Mouse (Mus musculus): ENCODE results near the gene Esyt2. TPM values are rescaled to one million over a fixed set of nuclear protein-coding genes. Genes with fewer than 3 reads are reported as not detected.

The Esyt2 gene
- total and polyA plus RNA-seq, 2 experiments from 2014 or later: 8.6 to 33.9 TPM

DNA sequence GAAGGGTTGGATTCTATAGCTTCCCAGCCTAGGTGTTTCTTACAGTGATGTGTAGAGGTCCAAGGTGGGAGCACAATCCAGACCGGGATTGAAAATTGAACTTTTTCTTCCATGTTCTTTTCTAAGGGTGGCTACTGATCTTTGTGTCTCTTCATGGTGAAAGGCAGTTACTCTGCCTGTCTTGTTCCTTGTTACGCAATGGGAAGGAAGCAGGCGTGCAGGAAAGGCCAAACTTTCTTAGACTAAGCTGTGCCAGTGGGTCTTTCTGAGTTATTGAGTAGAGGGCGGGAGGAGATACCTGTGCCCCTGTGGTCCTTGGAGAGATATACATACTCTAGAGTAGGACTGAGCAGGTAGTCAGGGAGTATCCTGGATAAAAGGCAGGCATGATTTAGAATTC lies 133.9 kb downstream of the Esyt2 start:
- no peak for TF ChIP-seq CTCF (IDR thresholded peaks at IDR 0.05; ENCODE audit: low read depth)
- Histone ChIP-seq H3K4me3 (ENCODE audit: low read length) (no peak overlapping the region), H3K9ac (replicated peaks; ENCODE audit: low read length) (no peak overlapping the region), H3K4me1 (ENCODE audit: insufficient read depth, low read length) (no peaks in the 10 kb centered on the region), H3K36me3 (ENCODE audit: insufficient read depth, low read length) (peaks cover 3% of the 10 kb centered on the region; the same call in 1 of the 2 replicates), H3K4me2 (ENCODE audit: low read depth, low read length) (no peak overlapping the region), H3K9me3 (ENCODE audit: low read length) (no peaks in the 10 kb centered on the region), H3K27me3 (ENCODE audit: insufficient read depth, low read length) (no peaks in the 10 kb centered on the region), H3K27ac (no peak overlapping the region)
- ATAC-seq (no peak), DNase-seq (ENCODE audit: low spot score) (no peak)
- WGBS: 96% methylated on average over 4 of the region's 4 CpGs

DNA sequence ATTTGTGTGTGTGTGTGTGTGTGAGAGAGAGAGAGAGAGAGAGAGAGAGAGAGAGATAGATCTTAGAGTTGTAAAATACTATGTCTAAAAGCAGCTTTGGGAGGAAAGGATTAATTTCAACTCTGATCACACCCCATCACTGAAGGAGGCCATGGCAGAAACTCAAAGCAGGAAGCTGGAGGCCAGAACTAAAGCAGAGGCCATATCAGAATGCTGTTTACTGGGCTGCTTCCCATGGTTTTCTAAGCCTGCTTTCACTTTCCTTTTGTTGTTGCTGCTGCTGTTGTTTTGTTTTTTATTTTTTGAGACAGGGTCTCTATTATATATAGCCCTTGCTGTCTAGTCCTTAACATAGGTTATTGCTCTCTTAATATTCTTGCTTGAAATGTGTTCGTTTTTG lies 135.5 kb downstream of the Esyt2 start:
- Histone ChIP-seq H3K27ac (no peak overlapping the region), H3K4me3 (ENCODE audit: low read length) (no peak overlapping the region), H3K36me3 (ENCODE audit: insufficient read depth, low read length) (peaks cover 3% of the 10 kb centered on the region; the same call in 1 of the 2 replicates), H3K4me2 (ENCODE audit: low read depth, low read length) (no peak overlapping the region), H3K27me3 (ENCODE audit: insufficient read depth, low read length) (no peaks in the 10 kb centered on the region), H3K9ac (replicated peaks; ENCODE audit: low read length) (no peak overlapping the region), H3K9me3 (ENCODE audit: low read length) (no peaks in the 10 kb centered on the region), H3K4me1 (ENCODE audit: insufficient read depth, low read length) (no peaks in the 10 kb centered on the region)
- WGBS: 94% methylated on average over 1 of the region's 1 CpGs
- TF ChIP-seq CTCF (IDR thresholded peaks at IDR 0.05; ENCODE audit: low read depth): no peak
- no peak for ATAC-seq
- no peak for DNase-seq (ENCODE audit: low spot score)

DNA sequence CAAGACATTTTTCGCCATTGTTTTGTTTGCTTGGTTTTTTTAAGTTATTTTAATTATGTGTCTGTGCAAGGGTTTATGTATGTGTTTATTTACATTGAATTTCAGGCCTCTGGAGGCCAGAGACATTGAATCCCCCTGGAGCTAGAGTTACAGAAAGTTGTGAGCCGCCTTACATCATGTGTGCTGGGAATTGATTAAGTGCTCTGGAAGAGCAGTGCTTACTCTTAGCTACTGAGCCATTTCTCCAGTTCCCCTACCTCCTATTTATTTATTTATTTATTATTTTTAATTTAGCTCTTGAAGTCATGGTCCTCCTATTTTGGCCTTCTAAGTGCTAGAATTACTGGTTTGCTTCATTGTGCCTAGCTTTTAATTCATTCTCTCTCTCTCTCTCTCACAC lies 140.7 kb downstream of the Esyt2 start:
- Histone ChIP-seq H3K4me1 (ENCODE audit: insufficient read depth, low read length) (no peaks in the 10 kb centered on the region), H3K9me3 (ENCODE audit: low read length) (no peaks in the 10 kb centered on the region), H3K27me3 (ENCODE audit: insufficient read depth, low read length) (no peaks in the 10 kb centered on the region), H3K9ac (replicated peaks; ENCODE audit: low read length) (no peak overlapping the region), H3K4me2 (ENCODE audit: low read depth, low read length) (no peak overlapping the region), H3K4me3 (ENCODE audit: low read length) (no peak overlapping the region), H3K27ac (no peak overlapping the region), H3K36me3 (ENCODE audit: insufficient read depth, low read length) (peaks cover 3% of the 10 kb centered on the region; the same call in 1 of the 2 replicates)
- no peak for ATAC-seq
- no peak for DNase-seq (ENCODE audit: low spot score)
- no peak for TF ChIP-seq CTCF (IDR thresholded peaks at IDR 0.05; ENCODE audit: low read depth)
- 94% methylated on average over 2 of the region's 2 CpGs for whole genome bisulfite sequencing

DNA sequence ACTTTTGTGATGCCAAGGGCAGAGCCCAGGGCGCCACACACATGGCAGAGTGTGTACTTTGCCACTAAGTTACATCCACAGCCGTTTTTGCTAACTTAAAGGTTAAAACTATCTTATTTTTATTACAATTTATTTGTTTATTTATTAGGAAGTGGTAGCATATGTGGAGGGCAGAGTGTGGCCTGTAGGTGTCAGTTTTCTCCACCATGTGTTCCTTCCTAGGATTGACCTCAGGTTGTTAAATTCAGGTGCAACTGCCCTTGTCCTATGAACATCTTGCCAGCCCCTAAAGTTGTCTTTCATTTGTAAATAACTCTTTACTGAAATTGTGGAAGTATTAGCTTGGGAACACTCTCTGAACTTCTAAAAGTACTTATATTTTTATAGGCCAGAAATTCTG lies 144.4 kb downstream of the Esyt2 start:
- Histone ChIP-seq H3K9ac (replicated peaks; ENCODE audit: low read length) (no peak overlapping the region), H3K4me2 (ENCODE audit: low read depth, low read length) (no peak overlapping the region), H3K27me3 (ENCODE audit: insufficient read depth, low read length) (no peaks in the 10 kb centered on the region), H3K4me3 (ENCODE audit: low read length) (no peak overlapping the region), H3K4me1 (ENCODE audit: insufficient read depth, low read length) (no peaks in the 10 kb centered on the region), H3K9me3 (ENCODE audit: low read length) (no peaks in the 10 kb centered on the region), H3K27ac (no peak overlapping the region), H3K36me3 (ENCODE audit: insufficient read depth, low read length) (peaks cover 6% of the 10 kb centered on the region; the same call in 1 of the 2 replicates)
- DNase-seq (ENCODE audit: low spot score): no peak
- 89% methylated on average over 2 of the region's 2 CpGs for WGBS
- no peak for ATAC-seq
- no peak for TF ChIP-seq CTCF (IDR thresholded peaks at IDR 0.05; ENCODE audit: low read depth)

GRCm38 (mm10) chr12:116433742-116434141 lies 152.7 kb downstream of the Esyt2 start:
- 91% methylated on average over 2 of the region's 2 CpGs for WGBS

DNA sequence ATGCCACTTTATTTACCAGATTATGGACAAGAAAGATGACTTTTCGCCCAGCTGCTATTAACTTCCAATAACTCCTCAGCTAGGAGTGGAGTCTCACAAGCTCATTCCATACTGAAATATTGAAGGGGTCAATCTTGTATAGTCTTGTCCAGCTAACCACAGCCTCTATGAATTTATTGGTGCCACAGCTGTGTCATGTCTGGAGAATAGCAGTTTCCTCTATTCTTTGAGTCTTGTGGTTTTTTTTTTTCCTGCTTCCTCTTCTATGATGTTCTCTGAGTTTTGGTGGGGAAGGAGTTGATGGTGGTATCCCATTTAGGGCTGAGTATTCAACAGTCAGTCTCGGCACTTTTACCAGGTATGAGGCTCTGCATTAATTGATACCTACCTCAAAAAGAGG lies 154.2 kb downstream of the Esyt2 start:
- H3K9me3 ChIP-seq (ENCODE audit: low read length): no peaks in the 10 kb centered on the region
- H3K4me1 ChIP-seq (ENCODE audit: insufficient read depth, low read length): no peaks in the 10 kb centered on the region
- H3K27ac ChIP-seq: no peak overlapping the region
- H3K36me3 ChIP-seq (ENCODE audit: insufficient read depth, low read length): peaks cover 9% of the 10 kb centered on the region; the same call in 1 of the 2 replicates
- 98% methylated on average over 2 of the region's 2 CpGs for WGBS
- no peak overlapping the region for H3K4me3 ChIP-seq (ENCODE audit: low read length)
- H3K9ac ChIP-seq (replicated peaks; ENCODE audit: low read length): no peak overlapping the region
- DNase-seq (ENCODE audit: low spot score): no peak
- ATAC-seq: no peak
- no peak overlapping the region for H3K4me2 ChIP-seq (ENCODE audit: low read depth, low read length)
- no peaks in the 10 kb centered on the region for H3K27me3 ChIP-seq (ENCODE audit: insufficient read depth, low read length)
- TF ChIP-seq CTCF (IDR thresholded peaks at IDR 0.05; ENCODE audit: low read depth): no peak

More at GRCm38 (mm10) chr12:116433742-116434141, 152.7 kb downstream of the Esyt2 start:
- DNase-seq (ENCODE audit: low spot score): no peak
- H3K9ac ChIP-seq (replicated peaks; ENCODE audit: low read length): no peak overlapping the region
- no peaks in the 10 kb centered on the region for H3K4me1 ChIP-seq (ENCODE audit: insufficient read depth, low read length)
- no peak overlapping the region for H3K4me2 ChIP-seq (ENCODE audit: low read depth, low read length)
- peaks cover 6% of the 10 kb centered on the region; the same call in 1 of the 2 replicates for H3K36me3 ChIP-seq (ENCODE audit: insufficient read depth, low read length)
- no peak for ATAC-seq
- H3K27me3 ChIP-seq (ENCODE audit: insufficient read depth, low read length): no peaks in the 10 kb centered on the region
- no peaks in the 10 kb centered on the region for H3K9me3 ChIP-seq (ENCODE audit: low read length)
- TF ChIP-seq CTCF (IDR thresholded peaks at IDR 0.05; ENCODE audit: low read depth): no peak
- H3K27ac ChIP-seq: no peak overlapping the region
- no peak overlapping the region for H3K4me3 ChIP-seq (ENCODE audit: low read length)

DNA sequence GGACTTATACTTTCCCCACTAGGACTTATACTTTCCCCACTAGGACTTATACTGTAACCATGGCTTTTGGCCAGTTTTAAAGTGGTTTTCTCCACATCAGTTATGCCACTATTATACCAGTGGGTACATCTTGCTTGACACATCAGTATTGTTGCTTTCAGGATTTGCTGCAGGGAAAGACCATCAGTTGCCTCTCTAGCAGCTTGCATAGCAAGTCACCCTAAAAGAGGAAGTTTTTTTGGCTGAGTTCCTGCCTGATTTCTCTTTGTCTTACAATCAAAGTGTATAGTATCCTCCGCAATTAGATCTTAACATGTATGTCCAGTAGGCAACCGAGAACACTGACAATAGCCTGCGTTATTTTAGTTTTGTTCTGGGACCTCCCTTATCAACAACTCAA lies 155.1 kb downstream of the Esyt2 start:
- no peak for TF ChIP-seq CTCF (IDR thresholded peaks at IDR 0.05; ENCODE audit: low read depth)
- no peak overlapping the region for H3K4me3 ChIP-seq (ENCODE audit: low read length)
- 89% methylated on average over 3 of the region's 3 CpGs for WGBS

More for the DNA sequence above, 155.1 kb downstream of the Esyt2 start:
- H3K9ac ChIP-seq (replicated peaks; ENCODE audit: low read length): no peak overlapping the region
- no peak for DNase-seq (ENCODE audit: low spot score)
- H3K27me3 ChIP-seq (ENCODE audit: insufficient read depth, low read length): no peaks in the 10 kb centered on the region
- ATAC-seq: no peak
- H3K4me2 ChIP-seq (ENCODE audit: low read depth, low read length): no peak overlapping the region
- H3K9me3 ChIP-seq (ENCODE audit: low read length): no peaks in the 10 kb centered on the region
- H3K36me3 ChIP-seq (ENCODE audit: insufficient read depth, low read length): peaks cover 12% of the 10 kb centered on the region; the same call in 1 of the 2 replicates
- H3K27ac ChIP-seq: no peak overlapping the region
- no peaks in the 10 kb centered on the region for H3K4me1 ChIP-seq (ENCODE audit: insufficient read depth, low read length)
